Mouse (Mus musculus): Measurements from ENCODE around the gene Smagp. TPM values are rescaled to one million over a fixed set of nuclear protein-coding genes. Genes with fewer than 3 reads are reported as not detected.
"Not testable (repeated sequence)": the region's sequence is repeated elsewhere in the genome, so short reads cannot be mapped to it uniquely, and the experiment has no call there.

Gene Smagp
- total and polyA plus RNA-seq, 2 experiments from 2014 or later: 19.0 to 27.6 TPM

DNA sequence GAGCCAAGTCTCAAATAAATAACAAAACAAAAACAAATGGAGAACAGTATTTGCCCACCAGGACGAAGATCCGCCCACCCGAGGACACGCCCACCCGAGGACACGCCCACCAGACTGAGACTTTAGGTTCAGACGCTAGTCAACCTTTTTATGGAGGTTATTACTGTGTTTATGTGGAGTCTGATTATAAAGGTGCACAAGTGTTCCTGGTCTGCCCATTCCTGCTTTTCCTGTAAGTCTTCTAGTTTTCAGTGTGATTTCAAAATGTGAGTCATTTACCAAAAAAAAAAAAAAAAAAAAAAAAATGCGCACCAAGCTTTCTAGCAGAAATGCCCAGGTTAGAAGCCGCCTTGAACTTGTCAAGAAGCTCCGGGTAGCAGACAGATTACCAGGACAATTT lies 9.5 kb downstream of the Smagp start:
- no peak overlapping the region for H3K4me2 ChIP-seq (ENCODE audit: low read depth, low read length)
- 27% methylated on average over 10 of the region's 10 CpGs for WGBS

DNA sequence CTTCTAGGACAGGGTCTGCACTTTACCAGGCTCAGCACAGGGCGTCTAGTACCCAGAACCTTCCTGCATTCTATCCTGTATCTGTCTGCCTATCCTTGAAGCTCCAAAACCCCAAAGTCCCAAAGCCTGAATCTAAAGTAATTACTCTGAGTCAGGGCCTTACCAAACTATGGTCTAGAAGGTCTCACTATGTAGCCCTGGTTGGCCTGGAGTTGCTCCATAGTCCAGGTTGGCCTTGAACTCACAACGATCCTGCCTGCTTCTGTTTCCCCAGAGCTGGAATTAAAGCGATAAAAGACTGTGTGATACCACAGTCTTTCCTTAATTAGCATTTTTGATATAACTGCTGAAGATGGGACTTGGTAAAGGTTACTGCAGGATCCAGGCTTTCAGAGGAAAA lies 12.3 kb downstream of the Smagp start:
- DNase-seq (ENCODE audit: low spot score) (no peak), ATAC-seq (ENCODE audit: insufficient read depth, low read depth) (no peak)
- Histone ChIP-seq H3K27me3 (ENCODE audit: control insufficient read depth, insufficient read depth, low read length) (no peaks in the 10 kb centered on the region), H3K4me1 (ENCODE audit: control insufficient read depth, insufficient read depth) (0 out of 2 replicates have a peak, but pooled peaks cover 5% of the 10 kb centered on the region), H3K9me3 (replicated peaks; ENCODE audit: control insufficient read depth, low read length) (no peaks in the 10 kb centered on the region), H3K27ac (ENCODE audit: low read depth) (no peak overlapping the region), H3K4me3 (ENCODE audit: low read depth, low read length) (no peak overlapping the region), H3K4me2 (ENCODE audit: low read depth, low read length) (no peak overlapping the region), H3K9ac (replicated peaks; ENCODE audit: low read depth, low read length) (no peak overlapping the region), H3K36me3 (replicated peaks; ENCODE audit: control insufficient read depth, insufficient read depth, low read length) (peaks cover 16% of the 10 kb centered on the region)
- TF ChIP-seq EP300 (IDR thresholded peaks at IDR 0.05; ENCODE audit: low read depth) (no peak), CTCF (IDR thresholded peaks at IDR 0.05; ENCODE audit: low read depth) (no peak)
- WGBS: 80% methylated on average over 3 of the region's 3 CpGs

More for the DNA sequence above, 9.5 kb downstream of the Smagp start:
- Histone ChIP-seq H3K9ac (replicated peaks; ENCODE audit: low read depth, low read length) (no peak overlapping the region), H3K27me3 (ENCODE audit: control insufficient read depth, insufficient read depth, low read length) (no peaks in the 10 kb centered on the region), H3K4me1 (ENCODE audit: control insufficient read depth, insufficient read depth) (no peaks in the 10 kb centered on the region), H3K9me3 (replicated peaks; ENCODE audit: control insufficient read depth, low read length) (no peaks in the 10 kb centered on the region), H3K4me3 (ENCODE audit: low read depth, low read length) (no peak overlapping the region), H3K36me3 (replicated peaks; ENCODE audit: control insufficient read depth, insufficient read depth, low read length) (no peaks in the 10 kb centered on the region), H3K27ac (ENCODE audit: low read depth) (peak overlapping the region; percentile 46; the same call in 1 of the 2 replicates)
- DNase-seq (ENCODE audit: low spot score) (no peak), ATAC-seq (ENCODE audit: insufficient read depth, low read depth) (no peak)
- TF ChIP-seq EP300 (IDR thresholded peaks at IDR 0.05; ENCODE audit: low read depth) (no peak), CTCF (IDR thresholded peaks at IDR 0.05; ENCODE audit: low read depth) (no peak)

DNA sequence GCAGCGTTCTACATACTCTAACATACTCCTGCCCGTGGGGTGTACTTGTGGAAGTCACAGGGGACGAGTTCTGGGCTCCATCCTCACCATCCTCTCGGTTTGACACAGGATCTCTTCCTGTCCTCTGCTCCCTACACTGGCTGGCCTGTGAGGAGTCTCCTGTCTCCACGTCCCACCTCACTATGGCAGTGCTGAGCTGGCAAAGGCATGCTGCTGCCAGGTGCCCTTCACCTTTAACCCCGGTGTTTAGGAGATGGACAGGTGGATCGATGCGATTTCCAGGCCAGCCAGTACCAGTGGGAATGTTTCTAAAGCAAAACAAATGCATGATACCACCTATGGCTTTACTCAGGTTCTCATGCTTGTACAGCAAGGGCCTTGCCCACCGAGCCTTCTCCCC lies 13.0 kb downstream of the Smagp start:
- Histone ChIP-seq H3K4me1 (ENCODE audit: control insufficient read depth, insufficient read depth) (0 out of 2 replicates have a peak, but pooled peaks cover 5% of the 10 kb centered on the region), H3K4me2 (ENCODE audit: low read depth, low read length) (no peak overlapping the region), H3K27me3 (ENCODE audit: control insufficient read depth, insufficient read depth, low read length) (no peaks in the 10 kb centered on the region), H3K36me3 (replicated peaks; ENCODE audit: control insufficient read depth, insufficient read depth, low read length) (peaks cover 23% of the 10 kb centered on the region), H3K4me3 (ENCODE audit: low read depth, low read length) (no peak overlapping the region), H3K27ac (ENCODE audit: low read depth) (no peak overlapping the region), H3K9ac (replicated peaks; ENCODE audit: low read depth, low read length) (no peak overlapping the region), H3K9me3 (replicated peaks; ENCODE audit: control insufficient read depth, low read length) (no peaks in the 10 kb centered on the region)
- DNase-seq (ENCODE audit: low spot score): no peak
- WGBS: 88% methylated on average over 9 of the region's 9 CpGs
- TF ChIP-seq EP300 (IDR thresholded peaks at IDR 0.05; ENCODE audit: low read depth) (no peak), CTCF (IDR thresholded peaks at IDR 0.05; ENCODE audit: low read depth) (no peak)
- no peak for ATAC-seq (ENCODE audit: insufficient read depth, low read depth)

DNA sequence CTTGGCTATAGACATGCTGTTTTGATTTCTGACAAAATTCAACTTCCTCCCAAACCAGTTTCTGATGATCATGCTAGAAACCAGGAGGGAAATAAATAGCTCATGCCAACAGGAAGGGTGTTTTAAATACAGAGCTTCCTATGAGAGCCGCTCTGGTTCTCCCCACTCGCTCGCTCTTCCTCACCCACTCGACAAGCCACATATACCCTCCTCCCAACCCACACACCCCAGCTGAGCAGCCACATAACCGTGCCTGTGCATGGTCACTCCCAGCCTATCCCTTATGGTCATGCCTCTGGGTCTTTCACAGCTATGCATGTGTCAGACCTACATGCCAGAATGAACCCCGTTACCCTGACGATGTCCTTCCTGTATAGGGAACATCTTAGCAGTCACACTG lies 14.6 kb downstream of the Smagp start:
- ATAC-seq (ENCODE audit: insufficient read depth, low read depth) (peak; percentile 43), DNase-seq (ENCODE audit: low spot score) (peak; percentile 27)
- Histone ChIP-seq H3K27ac (ENCODE audit: low read depth) (peak overlapping the region; percentile 49), H3K36me3 (replicated peaks; ENCODE audit: control insufficient read depth, insufficient read depth, low read length) (peaks cover 38% of the 10 kb centered on the region), H3K4me1 (ENCODE audit: control insufficient read depth, insufficient read depth) (0 out of 2 replicates have a peak, but pooled peaks cover 5% of the 10 kb centered on the region), H3K27me3 (ENCODE audit: control insufficient read depth, insufficient read depth, low read length) (no peaks in the 10 kb centered on the region), H3K4me3 (ENCODE audit: low read depth, low read length) (no peak overlapping the region), H3K9ac (replicated peaks; ENCODE audit: low read depth, low read length) (no peak overlapping the region), H3K4me2 (ENCODE audit: low read depth, low read length) (no peak overlapping the region), H3K9me3 (replicated peaks; ENCODE audit: control insufficient read depth, low read length) (no peaks in the 10 kb centered on the region)
- WGBS: 66% methylated on average over 7 of the region's 7 CpGs
- TF ChIP-seq EP300 (IDR thresholded peaks at IDR 0.05; ENCODE audit: low read depth): no peak
- no peak for TF ChIP-seq CTCF (IDR thresholded peaks at IDR 0.05; ENCODE audit: low read depth)

DNA sequence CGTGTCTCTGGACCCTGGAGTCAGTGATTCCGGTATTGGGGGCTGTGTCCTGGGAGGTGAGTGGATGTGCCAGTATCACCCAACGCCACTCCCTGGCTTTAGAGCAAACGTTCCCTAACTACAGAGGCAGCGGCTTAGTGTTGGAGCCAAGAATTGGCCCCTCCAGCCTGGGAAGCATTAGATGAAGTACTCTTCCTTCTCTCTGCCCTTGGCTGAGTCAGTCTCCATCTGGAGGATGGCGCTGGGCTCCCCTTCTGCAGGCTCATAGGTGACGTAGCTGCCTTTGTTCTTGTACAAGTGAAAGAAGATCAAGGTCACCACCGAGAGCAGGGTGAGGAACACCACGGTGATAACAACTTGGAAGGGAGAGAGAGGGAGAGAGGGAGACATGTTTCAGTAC lies 15.1 kb downstream of the Smagp start:
- 0 out of 2 replicates have a peak, but pooled peaks have one; percentile 39 for ATAC-seq (ENCODE audit: insufficient read depth, low read depth)
- peak overlapping the region; percentile 49 for H3K27ac ChIP-seq (ENCODE audit: low read depth)

DNA sequence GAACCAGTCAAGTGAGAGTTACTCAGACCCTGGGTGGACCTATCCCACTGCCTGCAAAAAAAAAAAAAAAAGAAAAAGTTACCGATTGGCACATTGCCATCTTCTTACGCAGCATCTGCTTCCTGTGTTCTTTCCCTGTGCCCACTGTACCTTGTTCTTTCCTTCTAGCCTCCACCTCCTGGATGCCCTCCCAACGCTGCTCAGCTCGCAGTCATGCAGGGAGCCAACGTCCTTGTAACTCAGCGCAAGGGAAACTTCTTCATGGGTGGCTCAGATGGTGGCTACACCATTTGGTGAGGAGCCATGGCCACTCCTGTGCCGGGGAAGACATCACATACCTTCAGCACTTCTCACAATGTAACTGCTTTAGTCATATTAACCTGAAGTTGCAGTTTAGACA lies 17.5 kb downstream of the Smagp start:
- Histone ChIP-seq H3K27ac (ENCODE audit: low read depth) (no peak overlapping the region), H3K9me3 (replicated peaks; ENCODE audit: control insufficient read depth, low read length) (no peaks in the 10 kb centered on the region), H3K4me1 (ENCODE audit: control insufficient read depth, insufficient read depth) (peaks cover 10% of the 10 kb centered on the region; the same call in 1 of the 2 replicates), H3K4me2 (ENCODE audit: low read depth, low read length) (no peak overlapping the region), H3K27me3 (ENCODE audit: control insufficient read depth, insufficient read depth, low read length) (no peaks in the 10 kb centered on the region), H3K4me3 (ENCODE audit: low read depth, low read length) (no peak overlapping the region), H3K36me3 (replicated peaks; ENCODE audit: control insufficient read depth, insufficient read depth, low read length) (peaks cover 38% of the 10 kb centered on the region), H3K9ac (replicated peaks; ENCODE audit: low read depth, low read length) (no peak overlapping the region)
- no peak for TF ChIP-seq EP300 (IDR thresholded peaks at IDR 0.05; ENCODE audit: low read depth)
- no peak for TF ChIP-seq CTCF (IDR thresholded peaks at IDR 0.05; ENCODE audit: low read depth)
- no peak for ATAC-seq (ENCODE audit: insufficient read depth, low read depth)
- no peak for DNase-seq (ENCODE audit: low spot score)
- 77% methylated on average over 7 of the region's 7 CpGs for WGBS

More for the DNA sequence above, 15.1 kb downstream of the Smagp start:
- H3K4me3 ChIP-seq (ENCODE audit: low read depth, low read length); H3K9ac ChIP-seq (replicated peaks; ENCODE audit: low read depth, low read length); H3K27me3 ChIP-seq (ENCODE audit: control insufficient read depth, insufficient read depth, low read length); H3K9me3 ChIP-seq (replicated peaks; ENCODE audit: control insufficient read depth, low read length); H3K4me2 ChIP-seq (ENCODE audit: low read depth, low read length); H3K4me1 ChIP-seq (ENCODE audit: control insufficient read depth, insufficient read depth): not testable (repeated sequence)
- DNase-seq (ENCODE audit: low spot score): peak; percentile 33
- H3K36me3 ChIP-seq (replicated peaks; ENCODE audit: control insufficient read depth, insufficient read depth, low read length): peaks cover 38% of the 10 kb centered on the region
- 42% methylated on average over 9 of the region's 9 CpGs for WGBS

Data from heart, postnatal 0 days (tissue).